Mouse (Mus musculus): Measurements from ENCODE around the gene Hecw2.

The Hecw2 gene

GRCm38 (mm10) chr1:53829089-53829488 is 365.9 kb downstream of the Hecw2 start:
- DNase-seq (ENCODE audit: low spot score), result no peak

- no peak for DNase-seq (ENCODE audit: low spot score)
Measured at GRCm38 (mm10) chr1:53824446-53825337, 370.3 kb downstream of the Hecw2 start.

GRCm38 (mm10) chr1:53823687-53824445 is 371.1 kb downstream of the Hecw2 start:
- DNase-seq (ENCODE audit: low spot score), result peak; percentile 42

DNA sequence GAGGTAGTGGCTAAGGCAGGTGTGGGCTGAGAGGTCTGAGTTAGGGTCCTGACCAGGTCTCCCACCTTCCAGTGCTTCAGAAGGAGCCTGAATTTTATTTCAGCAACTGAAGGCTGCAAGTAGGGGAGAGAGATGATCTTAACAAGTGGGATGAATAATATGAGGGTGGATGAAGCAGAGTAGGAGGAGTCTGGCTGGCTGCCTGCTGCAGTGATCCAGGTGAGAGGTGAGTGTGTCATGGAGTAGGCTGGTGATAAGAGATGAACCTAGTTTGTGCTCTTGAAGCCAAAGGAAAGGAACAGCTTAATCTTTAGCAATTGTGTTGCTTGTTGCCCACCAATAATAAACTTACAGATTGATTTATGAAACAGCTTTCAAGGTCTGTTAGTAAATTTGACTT is 373.0 kb downstream of the Hecw2 start:
- DNase-seq (ENCODE audit: low spot score), result no peak

GRCm38 (mm10) chr1:53820041-53820632 is 374.8 kb downstream of the Hecw2 start:
- no peak for DNase-seq (ENCODE audit: low spot score)

DNA sequence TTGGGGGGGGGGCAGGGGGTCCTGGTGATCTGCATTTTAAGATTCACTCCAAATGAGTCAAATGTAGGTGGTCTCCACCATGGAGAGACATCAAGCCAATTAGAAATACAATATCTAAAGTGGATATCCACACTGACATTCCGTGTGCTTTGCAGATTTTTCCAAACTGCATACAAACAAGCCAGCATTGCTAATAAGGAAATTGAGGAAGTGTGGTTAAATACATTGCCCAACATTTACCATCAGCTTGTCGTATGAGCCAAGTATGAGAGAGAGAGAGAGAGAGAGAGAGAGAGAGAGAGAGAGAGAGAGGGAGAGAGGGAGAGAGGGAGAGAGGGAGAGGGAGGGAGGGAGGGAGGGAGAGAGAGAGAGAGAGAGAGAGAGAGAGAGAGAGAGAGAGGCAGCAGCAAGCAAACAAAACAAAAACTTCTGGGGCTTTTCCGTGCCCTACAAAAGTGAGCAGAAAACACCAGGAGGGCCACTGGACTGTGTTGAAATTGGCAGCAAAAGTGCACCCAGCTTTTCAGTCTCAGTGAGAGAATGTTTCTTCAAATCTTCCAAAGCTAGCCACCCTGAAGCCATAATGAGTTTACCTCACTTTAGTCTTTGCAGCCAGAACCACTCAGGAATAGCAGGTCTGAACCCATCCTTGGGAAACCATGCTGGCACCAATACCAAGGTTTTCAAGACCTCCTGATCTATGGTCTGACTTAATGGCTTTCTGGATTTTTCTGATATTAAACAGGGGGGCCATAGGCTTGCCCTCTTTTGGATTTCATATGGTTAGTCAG is 376.7 kb downstream of the Hecw2 start:
- DNase-seq (ENCODE audit: low spot score), result no peak

GRCm38 (mm10) chr1:53816353-53816752 is 378.6 kb downstream of the Hecw2 start:
- no peak for DNase-seq (ENCODE audit: low spot score)

- DNase-seq (ENCODE audit: low spot score), result no peak
Measured at GRCm38 (mm10) chr1:53814077-53814705, 380.8 kb downstream of the Hecw2 start.

- no peak for DNase-seq (ENCODE audit: low spot score)
Measured at GRCm38 (mm10) chr1:53811919-53812318, 383.0 kb downstream of the Hecw2 start.

DNA sequence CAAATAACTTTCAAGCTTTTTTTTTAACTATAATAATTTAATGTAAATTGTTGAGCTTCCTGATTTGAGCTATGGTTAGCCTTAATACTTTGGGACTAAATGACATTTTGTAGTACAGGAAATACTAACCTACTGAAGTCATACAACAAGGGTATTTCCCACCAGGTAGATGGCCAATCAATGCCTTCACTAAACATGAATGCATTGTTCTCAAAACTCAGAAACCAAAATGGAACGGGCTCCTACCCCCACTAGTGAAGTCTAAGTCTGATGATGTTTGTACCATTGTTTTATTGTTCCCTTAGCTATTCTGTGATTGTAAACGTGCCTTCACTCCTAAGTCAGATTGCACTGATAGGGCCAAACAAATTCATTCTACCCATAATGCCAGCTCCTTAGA is 386.7 kb downstream of the Hecw2 start:
- DNase-seq (ENCODE audit: low spot score), result no peak

DNA sequence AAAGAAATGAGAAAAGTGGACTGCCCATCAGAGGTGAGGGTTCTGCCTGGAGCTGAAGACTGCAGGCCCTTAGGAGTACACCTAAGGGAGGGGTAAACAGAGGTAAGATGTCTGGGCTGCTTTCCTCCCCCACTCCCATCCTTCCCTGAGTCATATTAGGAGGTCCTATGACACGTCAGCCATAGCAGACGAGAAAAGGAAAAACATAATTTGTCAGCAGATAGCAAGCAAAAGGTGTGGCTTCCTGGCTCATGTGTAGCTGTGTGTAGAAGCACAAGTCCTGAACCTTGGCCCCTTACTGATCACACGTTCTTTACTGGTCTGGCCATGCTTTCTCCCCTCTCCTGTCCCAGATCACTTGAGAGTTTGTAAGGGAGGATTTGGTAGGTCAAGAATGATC is 397.2 kb downstream of the Hecw2 start:
- DNase-seq (ENCODE audit: low spot score), result no peak

GRCm38 (mm10) chr1:53797074-53797473 is 397.9 kb downstream of the Hecw2 start:
- DNase-seq (ENCODE audit: low spot score), result no peak

DNA sequence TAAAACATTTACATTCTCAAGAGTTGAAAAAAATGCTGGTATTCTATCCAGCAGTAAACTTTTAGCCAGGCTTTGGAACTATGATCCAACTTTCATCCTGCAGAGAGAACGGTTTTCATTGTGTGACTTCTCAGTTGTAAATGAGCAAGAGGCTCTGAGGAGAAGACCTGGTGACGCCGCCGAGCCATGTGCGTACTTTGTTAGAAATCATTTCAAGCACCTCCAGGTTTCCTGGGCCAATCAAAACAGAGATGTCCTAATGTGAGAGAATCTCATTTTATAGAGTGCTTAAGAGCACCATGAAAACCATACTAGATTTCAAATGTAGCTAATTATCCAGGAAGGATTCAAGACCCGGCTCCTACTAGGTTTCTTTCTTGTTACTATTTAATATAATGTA is 398.7 kb downstream of the Hecw2 start:
- no peak for DNase-seq (ENCODE audit: low spot score)

DNA sequence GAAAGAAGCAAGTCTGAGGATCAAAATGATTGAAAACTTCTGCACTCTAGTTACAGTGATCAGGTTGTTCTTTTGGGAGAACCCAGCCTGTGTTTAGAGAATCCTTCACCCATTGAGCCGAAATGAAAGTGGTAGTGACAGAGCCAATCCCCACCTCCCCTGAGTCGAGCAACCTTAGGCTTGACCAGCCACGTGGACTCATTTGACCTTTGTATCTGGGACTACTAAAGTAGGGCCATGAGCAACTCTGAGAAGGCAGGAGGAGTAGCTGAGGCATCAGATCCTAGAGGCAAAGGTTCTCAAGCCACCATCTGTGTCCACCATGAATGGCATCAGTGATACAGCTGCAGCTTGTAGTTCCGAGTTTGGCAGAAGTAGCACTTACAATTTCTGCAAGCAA is 399.4 kb downstream of the Hecw2 start:
- DNase-seq (ENCODE audit: low spot score), result no peak

GRCm38 (mm10) chr1:53795081-53795480 is 399.9 kb downstream of the Hecw2 start:
- DNase-seq (ENCODE audit: low spot score), result no peak

DNA sequence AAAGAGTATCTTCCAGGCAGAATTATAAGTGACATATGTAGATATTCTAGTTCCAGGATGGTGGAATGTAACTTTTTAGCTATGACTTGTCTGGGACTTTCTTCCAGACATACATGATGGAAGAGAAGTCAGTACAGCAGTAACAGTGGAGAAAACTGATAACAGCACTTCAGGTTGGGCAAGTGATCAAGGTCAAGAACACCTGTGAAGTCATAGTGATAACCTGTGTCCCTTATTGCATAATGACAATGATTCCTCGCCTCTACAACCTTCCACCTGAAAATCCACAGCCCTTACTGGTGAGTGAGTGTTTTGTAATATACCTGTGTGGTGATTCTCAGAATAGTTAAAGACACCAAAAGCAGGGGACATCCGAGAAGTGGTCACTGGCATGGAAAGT is 400.7 kb downstream of the Hecw2 start:
- no peak for DNase-seq (ENCODE audit: low spot score)

GRCm38 (mm10) chr1:53791343-53791742 is 403.6 kb downstream of the Hecw2 start:
- no peak for DNase-seq (ENCODE audit: low spot score)

DNA sequence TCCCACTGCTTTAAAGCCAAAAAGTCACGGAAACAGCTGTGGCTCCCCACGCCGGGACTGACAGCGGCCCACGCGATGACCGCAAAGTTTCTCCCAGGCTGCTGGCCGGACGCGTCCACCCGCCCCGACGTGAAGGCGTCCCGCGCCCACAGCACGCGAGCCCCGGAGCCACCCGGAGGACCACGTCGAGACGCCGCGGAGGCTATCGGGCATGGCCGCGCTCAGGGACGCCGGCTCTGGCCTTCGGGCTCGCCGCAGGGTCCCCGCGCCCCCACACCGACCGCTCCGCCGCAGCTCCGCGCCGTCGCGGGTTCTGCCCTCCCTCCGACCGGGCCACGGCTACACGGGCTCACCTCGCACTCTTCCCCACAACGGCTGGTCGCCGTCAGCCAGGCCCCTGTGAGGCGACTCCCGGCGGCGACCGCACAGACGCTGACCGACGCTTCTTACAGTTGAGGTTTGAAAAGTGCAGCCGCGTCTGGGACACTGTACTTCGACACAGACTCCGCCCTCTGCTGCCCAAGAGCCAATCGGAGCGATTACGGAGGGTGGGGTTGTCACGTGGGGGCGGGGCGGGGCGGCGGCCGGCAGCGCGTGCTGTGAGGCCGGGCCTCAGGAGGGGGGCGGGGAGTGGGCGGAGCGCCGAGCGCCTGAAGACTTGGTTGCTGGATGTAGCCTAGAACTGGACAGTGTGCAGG is 410.1 kb downstream of the Hecw2 start, which contains the start of gene Stk17b:
TSS of gene Stk17b (minus strand) at position 504 of the 698 bp plus-strand sequence.
- no peak for DNase-seq (ENCODE audit: low spot score)

- no peak for DNase-seq (ENCODE audit: low spot score)
Measured at GRCm38 (mm10) chr1:53784291-53784720, 410.7 kb downstream of the Hecw2 start.

- no peak for DNase-seq (ENCODE audit: low spot score)
Measured at GRCm38 (mm10) chr1:53782956-53783355, 412.0 kb downstream of the Hecw2 start.

DNA sequence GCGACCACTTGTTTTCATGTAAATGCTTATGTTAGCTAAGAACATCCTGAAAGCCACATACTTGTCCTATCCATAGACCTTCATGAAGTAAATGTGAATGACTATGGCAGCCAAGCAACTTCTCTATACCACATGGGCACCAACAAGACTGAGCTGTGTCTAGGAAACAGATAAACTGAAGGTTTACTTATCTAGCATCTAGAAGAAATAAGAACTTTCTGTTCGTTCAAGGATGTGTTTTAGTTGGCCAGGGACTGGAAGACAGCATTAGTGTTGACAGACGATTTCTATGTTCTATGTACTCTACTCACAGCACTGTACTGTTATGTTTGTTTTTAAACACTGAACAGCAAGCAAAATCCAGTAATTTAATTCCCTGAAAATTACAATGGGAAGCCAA is 412.9 kb downstream of the Hecw2 start:
- DNase-seq (ENCODE audit: low spot score), result no peak

Measured in layer of hippocampus, adult 9-10 months (tissue).